Mouse (Mus musculus) ovary, postnatal 10 days (tissue): Measurements from ENCODE around the gene Cyp4a14.
"Not testable (repeated sequence)": the region's sequence is repeated elsewhere in the genome, so short reads cannot be mapped to it uniquely, and the experiment has no call there.

ENCODE experiments used
- DNase-seq: peaks from one replicate; pipeline ENCODE4 v3.0.0; 2022; ENCODE audit warnings: low spot score

Gene Cyp4a14

DNA sequence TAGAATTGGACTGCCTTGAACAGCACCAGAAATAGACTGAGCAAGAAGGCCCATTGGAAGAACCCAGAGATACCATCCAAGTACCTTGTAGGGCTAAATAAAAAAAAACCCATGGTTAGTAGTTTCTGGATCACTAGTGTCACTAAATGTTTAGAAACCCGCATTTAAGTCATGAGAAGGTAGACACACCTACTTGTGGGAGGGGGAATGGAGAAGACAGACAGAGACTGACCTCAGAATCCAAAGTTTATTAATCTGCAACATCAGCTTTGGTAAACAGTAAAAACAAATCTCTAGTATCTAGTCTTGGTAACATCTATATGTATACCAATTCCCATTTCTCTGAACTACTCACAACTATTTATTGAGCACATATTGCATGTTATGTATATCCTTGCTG lies at the start of gene Cyp4a14:
Gene Cyp4a14, minus strand, starts transcription at position 142 of the 400 bp plus-strand sequence.
- DNase-seq: no peak

DNA sequence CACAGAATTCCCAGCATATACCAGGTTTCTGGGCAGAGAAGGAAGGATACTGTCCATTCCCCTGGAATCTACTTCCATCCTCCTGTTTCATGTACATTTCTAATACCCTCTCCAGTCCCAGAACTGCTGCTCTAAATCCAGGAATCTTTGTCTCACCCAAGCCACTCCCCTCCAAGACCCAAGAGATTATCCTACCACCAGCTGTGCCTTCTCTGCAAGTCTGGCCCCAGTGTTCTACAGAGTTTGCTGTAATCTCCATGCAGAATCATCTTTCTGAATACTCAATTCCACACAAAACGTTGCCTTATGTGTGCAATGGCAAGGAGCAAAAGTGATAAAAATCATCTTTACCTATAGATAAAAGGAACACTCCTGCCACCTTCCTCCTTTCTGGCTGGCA lies 49.2 kb upstream of the Cyp4a14 start:
- no peak for DNase-seq

- DNase-seq: no peak
These were observed 25.8 kb upstream of the Cyp4a14 start for GRCm38 (mm10) chr4:115521766-115522165.

DNA sequence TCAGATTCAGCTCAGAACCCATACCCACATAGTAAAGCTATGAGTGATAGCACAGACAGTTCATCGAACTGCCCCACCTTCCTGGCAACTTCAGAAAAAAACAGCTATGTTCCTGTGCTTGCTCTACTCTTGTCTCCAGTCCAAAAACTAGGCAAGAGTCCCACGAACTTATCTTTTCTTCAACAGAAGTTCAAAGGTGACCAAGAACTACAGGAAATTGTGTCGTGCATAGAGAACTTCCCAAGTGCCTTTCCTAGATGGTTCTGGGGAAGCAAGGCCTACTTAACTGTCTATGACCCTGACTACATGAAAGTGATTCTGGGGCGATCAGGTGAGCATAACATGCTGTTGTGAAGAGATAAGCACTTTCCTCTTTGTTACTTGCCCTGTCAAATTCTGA lies 23.5 kb upstream of the Cyp4a14 start:
- no peak for DNase-seq

DNA sequence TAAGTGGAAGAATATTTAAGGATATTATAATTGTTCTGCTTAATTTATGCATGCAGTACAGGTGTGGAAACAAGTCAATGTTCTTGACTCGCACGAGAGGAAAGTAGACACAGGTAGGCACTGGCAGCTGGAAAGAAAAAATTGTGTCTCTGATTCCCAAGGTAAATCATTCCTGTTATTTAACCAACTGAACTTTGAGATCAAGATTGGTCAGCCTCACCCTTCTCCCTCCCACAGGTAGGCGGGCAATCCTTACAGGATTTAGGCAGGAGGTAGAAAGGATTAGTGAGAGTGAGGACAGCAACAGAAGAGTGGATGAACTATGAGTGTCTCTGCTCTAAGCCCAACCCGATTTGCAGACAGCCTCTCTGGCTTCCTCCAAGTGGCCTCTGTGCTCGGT lies 22.1 kb upstream of the Cyp4a14 start, which contains the start of gene Cyp4a10:
Gene Cyp4a10, plus strand, starts transcription at position 265 of the 400 bp plus-strand sequence.
- DNase-seq: not testable (repeated sequence)

GRCm38 (mm10) chr4:115513964-115514363 lies 18.0 kb upstream of the Cyp4a14 start:
- DNase-seq: not testable (repeated sequence)

DNA sequence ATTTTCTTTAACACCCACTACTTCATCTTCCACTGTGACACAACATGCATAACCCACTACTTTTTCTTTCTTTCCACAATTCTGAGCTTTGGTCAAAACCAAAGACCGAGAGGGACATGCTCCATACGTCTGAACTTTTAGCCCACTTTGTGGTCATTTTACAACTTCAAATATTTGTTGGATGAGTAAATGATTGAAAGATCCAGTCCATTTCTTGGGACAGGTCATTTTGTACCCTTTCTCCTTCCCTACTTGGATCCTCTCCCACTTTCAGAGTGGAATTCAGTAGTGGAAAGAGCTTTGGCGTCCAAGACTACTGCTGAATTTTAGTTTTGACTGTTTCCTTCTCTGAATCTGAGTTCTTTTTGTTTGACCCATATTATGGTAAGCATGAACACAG lies 1.5 kb upstream of the Cyp4a14 start:
- no peak for DNase-seq

- no peak for DNase-seq
These were observed 14.8 kb downstream of the Cyp4a14 start for GRCm38 (mm10) chr4:115481006-115481652.

- DNase-seq: not testable (repeated sequence)
These were observed 19.9 kb downstream of the Cyp4a14 start for GRCm38 (mm10) chr4:115476051-115476450.

DNA sequence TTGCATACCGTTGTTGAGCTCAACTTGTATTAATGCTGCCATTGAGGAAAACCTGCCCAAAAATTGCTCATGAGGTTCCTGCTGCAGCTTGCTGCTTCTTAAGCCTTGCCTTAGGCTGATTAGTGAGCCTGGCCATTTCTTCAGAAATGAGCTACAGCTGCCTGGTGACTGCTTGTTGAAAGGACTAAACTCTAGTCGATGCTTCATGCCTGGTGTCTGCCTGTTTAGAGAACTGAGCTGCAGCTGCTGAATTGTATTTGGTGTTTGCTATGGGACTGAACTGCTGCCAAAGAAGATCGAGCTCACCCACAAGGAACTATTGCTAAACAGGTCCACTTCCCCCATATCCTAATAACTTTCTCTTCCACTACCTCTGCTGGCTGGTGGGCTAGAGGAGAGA lies 22.4 kb downstream of the Cyp4a14 start:
- DNase-seq: not testable (repeated sequence)

- DNase-seq: no peak
These were observed 43.6 kb downstream of the Cyp4a14 start, which contains the start of gene Cyp4a30b for GRCm38 (mm10) chr4:115452304-115452703. Gene Cyp4a30b (plus strand): TSS chr4:115452604.

- DNase-seq: no peak
These were observed 45.3 kb downstream of the Cyp4a14 start for GRCm38 (mm10) chr4:115450577-115451137.
